Mouse (Mus musculus): ENCODE measurements at regions not wholly inside any gene's neighbourhood (a gene's known extent, or its start where the extent isn't known, plus 50 kb on each side); places are given as distances from the start of the nearest gene placed in this dataset.

DNA sequence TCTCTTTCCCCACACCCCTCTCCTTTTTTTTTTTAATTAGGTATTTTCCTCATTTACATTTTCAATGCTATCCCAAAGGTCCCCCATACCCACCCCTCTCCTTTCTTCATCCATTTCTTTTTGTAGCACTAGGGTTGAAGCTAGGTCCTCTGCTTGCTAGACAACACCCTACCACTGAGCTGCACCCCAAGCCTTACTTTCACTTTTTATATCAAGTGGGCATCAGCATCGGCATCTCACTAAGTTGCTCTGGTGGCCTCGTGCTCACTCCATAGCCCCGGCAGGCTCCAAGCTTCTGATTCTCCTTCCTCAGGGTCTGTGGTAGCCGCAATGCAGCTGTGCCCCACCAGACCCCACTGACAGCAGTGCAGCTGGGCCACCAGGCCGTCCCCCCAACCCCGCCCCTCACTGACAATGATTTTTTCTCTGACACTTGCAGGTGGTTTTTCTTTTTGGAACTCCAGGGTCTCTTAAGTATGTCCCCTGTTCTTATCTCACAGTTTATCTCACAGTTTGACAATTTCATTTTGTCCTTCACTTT lies 77.5 kb downstream of the Nufip1 start:
- DNase-seq, result no peak

DNA sequence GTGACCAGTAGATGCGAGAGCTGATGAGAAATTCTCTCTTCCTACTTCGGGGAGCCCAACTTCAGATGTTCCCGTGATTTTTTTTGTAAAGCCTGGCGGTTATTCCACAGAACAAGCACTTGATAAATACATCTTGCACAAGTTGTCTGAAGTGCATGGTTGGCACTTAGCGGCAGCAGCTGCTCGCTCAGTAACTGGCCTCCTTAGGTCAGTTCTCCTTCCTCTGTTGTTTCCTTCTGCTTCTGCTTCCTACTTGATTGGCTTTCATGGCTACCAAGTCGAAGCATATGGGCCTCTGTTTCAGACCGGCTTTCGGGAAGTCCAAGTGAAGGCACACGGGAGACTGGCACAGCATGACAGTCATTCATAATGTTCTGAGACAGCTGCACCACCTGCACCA lies 84.6 kb downstream of the Nufip1 start:
- DNase-seq, result no peak

DNA sequence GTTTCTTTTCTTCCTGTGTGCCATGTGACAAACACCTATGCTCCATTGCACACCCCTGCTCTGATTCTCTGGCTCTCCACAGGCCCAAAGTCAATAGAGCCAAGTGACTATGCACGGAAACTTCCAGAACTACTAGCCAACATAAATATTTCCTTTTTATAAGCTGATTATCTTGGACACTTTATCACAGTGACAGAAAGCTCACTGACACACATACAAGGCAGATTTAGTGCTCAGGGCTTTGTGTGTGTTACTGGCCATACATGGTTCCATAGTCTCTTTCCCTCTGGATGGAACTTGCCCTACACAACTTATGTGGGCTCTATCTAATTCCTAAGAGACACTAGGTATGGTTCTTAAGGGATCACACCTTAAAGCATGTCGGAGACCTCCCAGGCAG lies 86.7 kb downstream of the Nufip1 start:
- no peak for DNase-seq

DNA sequence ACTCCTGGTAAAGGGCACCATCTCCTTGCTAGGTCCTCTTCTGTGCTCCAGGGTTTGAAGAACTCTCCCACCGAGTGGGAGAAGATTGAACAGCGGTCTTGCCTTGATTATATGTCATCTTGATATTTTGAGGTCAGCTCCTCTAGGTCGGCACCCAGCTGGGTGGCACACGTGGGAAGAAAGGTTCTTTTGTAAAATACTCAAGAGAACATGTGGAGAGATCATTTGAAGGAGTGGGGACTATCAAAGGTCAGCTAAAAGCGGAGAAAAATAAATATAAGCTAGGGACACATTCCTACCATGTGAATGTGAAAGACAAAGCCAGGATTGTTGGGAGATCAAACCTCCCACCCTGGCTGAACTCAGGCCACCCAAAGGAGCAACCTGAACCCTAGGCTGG lies 87.7 kb downstream of the Nufip1 start:
- no peak for DNase-seq

DNA sequence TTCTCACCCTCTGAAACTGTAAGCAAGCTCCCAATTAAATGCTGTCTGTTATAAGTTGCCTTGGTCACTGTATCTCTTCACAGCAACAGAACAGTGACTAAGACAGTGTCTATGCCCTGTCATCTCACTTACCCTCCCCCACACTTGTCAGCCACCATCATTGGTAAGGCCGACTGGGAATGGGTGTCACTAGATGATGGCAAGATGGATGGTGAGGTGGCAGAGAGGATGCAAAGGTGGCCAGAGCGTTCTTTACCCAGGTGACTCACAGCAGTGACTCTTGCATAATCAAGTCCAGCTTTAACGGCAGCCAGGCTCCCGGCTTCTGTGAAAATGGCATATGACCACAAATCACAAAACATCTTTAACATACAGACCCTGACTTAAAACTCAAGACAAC lies 91.9 kb downstream of the Nufip1 start:
- no peak for DNase-seq

DNA sequence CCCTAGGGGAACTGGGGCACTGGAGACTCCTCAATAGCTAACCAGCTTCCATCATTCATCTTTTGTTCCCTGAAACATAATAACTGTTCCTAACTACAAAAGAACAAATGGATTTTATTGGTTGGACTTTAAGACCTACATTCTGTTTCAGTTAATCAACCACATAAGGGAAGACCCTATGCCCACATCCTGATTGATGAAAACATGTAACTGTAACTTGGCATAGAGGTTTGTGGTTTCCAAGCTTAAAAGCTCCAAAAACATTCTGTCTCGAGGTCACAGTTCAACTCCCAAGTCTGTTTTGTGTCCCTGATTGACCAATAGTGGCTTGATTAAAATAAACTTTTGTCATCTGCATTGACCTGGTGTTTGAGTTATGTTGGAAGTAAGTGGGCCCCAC lies 92.4 kb downstream of the Nufip1 start:
- no peak for DNase-seq

DNA sequence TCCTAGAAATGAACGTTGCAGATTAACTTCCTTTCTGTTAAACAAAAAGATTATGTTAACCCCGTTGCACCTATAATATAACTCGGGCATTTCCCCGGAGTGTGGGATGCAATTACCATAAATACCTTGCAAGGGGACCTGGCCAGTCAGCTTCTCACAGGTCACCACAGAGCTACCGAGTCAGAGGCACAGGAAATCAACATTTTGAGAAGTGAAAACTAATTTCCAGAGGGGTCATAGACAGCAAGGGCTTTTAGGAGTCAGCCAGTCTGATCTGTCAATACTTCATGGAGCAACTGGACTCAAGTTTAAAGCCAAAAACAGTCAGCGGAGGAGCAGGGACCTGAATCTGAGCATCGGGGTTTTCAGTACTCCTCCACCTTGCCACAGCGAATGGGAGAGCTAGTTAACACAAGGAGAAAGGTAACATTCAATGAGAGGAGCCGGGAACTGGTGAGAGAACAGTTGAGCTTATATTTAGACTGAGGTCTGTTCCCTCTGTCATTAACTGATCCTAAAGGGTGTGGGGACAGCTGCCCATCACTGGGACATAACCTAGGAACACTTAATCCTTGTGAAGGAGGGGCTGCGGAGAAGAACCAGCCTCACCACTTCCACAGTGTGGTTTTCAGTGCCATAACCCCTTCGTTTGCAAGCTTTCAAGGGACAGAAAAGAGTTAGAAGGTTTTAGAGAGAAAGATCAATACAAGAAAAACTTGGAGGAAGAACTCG lies 105.9 kb downstream of the Nufip1 start:
- DNase-seq, result no peak

DNA sequence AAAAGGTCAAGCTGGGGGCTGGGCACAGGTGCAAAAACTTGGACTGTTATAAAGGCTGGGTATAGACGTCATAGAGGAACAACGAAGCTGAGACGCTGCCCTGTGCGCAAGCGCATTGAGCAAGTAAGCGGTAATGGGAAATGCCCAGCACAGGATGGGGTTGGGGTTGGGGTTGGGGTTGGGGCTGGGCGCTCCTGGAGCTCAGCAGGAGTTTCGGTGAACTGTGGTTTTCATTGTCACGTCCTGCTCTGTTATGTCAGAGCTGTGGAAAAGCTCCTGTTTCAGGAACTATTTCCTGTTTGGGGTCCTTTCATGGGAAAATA lies 106.4 kb downstream of the Nufip1 start:
- DNase-seq, result peak; percentile 11

DNA sequence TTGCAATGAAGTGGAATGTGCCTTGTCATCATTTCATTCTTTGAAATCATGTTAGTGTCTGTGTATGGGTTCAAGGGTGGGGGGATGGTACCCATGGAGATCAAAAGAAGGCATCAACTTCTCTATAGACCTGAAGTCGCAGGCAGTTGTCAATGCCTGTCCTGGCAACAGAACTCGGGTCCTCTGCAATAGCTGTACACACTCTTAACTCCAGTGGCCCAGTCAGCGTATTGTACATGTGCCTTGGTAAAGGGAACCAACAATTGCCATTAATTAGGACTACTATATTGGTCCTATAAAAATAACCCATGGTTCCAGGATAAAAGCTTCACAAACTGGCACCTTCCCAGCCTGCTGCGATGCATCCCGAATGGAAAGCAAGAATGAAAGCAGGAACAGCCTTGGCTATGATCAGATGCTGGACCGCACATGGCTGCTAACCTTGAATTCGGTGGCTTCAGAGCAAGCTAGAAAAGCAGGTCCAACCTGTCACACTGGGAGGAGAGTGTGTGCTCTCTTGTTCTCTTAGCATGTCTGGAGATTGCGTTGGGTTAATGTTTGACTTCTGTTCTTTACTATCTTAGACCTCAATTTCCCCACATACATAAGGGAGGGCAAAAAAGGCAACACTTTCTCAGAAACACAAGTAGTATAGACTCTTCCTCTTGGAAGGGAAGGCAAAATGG lies 107.0 kb downstream of the Nufip1 start:
- DNase-seq, result no peak

DNA sequence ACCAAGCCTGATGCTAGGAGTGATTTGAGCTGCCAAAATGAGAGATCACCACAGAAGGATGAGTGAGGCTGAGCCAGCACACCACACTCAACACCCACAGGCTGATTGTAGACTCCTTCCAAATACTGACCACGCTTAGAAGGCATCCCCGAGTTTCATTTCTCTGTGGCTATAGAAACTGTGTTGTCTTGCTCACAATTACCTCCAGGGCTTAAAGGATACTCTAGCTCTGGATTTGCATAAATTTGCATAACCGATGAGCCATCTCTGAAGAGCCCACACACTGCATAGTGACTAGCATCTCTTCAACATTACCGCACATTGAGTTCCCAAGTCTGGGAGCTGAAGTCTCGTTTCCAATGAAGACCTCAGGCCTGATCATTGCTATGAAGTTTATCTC lies 110.3 kb downstream of the Nufip1 start:
- no peak for DNase-seq

DNA sequence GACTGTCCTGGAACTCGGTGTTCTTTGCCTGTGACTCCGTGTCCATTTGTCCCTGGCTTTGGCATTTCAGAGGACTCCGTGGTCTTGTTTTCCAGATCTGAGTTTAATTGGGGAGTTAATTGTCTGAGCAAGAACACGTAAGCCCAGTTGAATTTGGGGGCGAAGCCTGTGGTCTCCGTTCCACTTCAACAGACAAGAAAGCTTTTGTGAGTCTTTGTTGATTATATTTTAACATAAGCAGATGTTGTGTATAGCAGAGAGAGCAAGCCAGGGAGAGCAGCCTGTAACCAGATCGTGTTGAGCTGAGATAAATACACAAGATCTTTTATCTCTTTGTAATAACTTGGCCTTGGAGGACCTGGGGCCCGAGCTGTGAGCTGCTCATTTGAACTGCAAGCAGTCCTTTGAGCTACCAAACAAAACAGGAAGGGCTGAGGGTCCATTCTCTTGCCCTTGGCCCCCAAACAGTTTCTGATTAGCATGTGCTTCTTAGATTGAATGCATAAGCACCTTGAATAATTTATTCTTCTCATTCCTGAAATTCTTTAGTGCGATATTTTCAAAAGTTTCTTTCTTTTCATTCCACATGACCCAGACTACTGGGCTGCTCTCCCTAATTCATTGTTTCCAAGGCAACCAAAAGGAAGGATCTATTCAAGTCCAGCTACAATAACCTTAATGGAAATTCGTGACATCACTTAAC lies 111.1 kb downstream of the Nufip1 start:
- no peak for DNase-seq

DNA sequence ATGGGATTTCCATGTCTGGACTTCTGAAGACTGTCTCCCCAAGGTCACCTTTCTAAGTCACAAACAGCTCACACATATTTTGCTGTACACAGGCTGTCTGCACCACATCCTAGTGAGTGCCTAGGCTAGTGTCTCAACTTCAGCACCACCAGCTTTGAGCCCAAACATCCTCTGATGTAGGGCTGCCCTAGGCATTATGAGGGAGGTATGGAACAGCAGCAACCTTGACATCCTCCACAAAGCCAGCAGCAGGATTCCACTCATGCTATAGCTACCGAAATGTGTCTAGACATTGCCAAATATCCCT lies 111.6 kb downstream of the Nufip1 start:
- DNase-seq, result no peak

DNA sequence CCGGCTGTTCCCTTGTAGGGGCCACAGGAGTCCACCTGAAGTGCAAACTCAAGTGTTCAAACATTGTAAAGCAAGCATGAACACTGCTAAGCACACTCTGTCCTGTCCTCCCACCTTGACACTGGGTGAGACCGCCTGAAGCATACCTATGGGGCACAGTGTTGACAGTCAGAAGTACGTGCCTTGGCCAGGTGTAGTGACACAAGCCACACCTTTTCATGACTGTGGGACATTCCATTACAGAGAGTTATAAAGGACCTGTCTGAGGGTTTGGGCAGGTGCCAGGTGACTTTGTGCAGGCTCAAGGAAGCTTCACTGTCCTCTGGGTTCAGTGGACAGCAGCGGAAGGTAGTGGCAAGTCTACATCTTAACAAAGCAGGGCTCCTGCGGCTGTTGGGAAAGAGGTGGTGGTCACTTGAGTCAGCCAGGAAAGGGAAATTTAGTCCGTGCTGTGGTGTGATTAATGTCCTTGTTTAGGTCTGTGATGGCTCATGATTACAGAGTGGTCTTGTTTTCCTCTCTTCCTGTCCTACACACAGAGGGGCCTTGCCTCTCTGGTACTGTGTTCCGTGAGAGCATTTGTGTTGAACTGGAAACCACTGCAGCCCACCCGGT lies 112.5 kb downstream of the Nufip1 start:
- peak; percentile 47 for DNase-seq

DNA sequence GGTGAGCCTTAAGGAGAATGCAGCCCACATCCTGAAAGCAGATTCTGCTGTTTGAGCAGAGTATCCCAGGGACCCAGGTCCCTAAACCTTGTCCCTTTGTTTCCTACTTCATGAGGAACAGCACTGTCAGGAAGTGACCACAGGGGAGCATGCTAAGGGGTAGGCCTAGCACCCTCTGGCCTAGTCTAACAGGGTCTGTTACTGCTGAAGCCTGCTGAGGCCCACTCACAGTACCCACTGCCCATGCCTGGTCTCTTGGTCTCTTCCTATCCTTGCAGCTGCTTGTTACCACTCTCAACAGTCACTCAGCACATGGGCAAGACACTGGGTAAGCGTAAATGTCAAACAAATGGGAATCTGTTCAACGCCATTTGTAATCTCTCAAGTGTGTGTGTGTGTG lies 113.2 kb downstream of the Nufip1 start:
- no peak for DNase-seq

DNA sequence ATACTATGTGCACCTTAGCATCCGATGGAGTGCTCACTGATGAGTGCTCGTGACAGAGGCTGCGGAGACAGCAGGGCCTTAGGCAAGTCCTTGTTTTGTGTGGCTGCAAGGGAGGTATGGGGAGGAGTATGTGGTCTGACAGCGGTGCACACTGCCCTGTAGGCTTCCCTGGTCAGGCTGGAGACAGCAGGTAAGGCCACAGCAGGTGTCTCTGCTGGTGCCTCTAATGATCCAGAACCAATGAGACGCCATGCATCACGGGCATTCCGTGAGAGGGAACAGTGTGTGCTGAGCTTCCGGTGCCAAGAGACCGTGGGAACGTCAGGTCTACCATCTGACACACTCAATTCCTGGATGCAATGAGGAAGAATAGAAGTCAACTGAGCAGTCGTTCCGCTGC lies 114.8 kb downstream of the Nufip1 start:
- no peak for DNase-seq

DNA sequence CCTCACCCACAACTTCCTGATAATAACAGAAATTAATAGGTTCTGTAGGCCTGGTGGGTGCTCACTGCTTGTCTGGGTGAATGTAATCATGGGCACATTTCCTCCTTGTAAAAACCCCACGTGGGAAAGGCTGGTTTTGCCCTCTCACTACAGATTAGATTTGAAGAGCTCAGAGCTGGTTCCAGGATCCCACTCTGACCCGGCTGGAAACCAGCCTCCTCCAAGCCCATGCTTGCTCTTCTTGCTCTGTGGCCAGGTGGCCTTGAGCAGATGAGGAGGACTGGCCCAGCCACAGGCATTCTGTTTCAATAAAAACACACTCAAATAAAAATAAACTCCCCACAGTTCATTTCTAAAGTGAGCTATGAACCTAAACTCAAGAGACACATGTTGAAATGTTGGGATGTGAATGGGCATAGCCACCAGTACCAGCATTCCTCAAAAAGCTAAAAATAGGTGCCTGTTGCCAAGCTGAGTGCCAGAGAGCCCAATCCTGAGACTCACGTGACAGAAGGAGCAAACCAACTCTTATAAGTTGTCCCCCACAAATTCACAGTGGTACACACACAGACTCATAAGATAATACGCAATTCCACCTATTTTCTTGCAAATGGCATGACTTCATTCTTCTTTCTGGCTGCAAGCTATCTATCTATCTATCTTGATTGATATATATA lies 116.1 kb downstream of the Nufip1 start:
- DNase-seq, result no peak

DNA sequence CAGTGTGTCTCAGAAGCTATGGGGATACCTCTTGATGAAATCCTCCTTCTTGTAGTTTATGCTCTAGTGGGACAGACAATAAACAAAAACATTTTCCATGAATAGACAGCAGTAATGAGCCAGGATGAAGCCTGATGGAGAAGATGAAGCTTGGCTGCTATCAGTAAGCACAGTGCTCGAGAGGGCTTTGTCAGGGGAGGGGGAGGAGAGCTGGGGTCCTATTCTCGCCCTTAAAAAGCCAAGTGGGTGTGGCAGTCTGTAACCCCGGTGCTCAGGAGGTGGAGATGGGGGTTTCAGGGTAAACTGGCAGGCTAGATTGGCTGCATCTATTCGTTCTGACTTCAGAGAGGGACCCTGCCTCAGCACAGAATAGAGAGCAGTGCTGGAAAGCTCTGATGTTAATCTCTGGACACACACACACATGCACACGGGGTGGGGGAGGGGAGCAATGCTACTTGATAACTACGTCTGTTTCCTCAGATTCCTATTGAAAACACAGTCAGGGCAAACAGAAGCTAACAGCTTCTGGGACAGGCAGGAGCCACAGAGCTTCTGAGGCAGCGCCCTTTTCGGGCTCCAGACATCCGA lies 118.4 kb downstream of the Nufip1 start:
- DNase-seq, result no peak

DNA sequence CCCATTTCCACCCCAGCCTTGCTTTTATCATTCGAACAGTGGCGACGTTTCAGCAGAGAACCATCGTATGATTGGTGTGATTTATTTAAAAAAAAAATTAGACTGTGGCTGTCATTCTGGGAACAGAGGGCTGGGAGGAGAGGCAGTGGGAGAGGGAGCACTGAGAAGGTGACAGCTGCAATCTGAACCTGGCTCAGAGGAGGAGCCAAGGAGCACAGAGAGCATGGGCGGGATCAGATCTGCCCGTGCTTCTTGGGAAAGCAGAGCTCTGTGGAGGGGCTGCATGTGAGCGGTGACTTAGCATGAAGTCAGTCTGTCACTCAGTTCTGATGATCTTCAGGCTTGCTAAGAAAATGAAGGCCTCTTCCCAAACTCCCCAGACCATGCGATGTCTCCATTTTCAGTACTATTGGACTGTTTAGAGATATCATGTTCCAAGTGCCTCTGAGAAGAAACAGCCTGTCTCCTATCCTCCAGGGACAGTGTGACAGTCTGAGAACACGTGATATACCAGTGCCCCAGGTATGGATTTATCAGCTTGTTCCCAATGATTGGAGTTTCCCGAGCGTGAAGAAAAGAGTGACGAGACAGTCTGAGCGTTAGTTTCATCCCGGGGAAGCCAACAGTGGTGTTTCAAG lies 129.3 kb downstream of the Nufip1 start:
- DNase-seq, result no peak

DNA sequence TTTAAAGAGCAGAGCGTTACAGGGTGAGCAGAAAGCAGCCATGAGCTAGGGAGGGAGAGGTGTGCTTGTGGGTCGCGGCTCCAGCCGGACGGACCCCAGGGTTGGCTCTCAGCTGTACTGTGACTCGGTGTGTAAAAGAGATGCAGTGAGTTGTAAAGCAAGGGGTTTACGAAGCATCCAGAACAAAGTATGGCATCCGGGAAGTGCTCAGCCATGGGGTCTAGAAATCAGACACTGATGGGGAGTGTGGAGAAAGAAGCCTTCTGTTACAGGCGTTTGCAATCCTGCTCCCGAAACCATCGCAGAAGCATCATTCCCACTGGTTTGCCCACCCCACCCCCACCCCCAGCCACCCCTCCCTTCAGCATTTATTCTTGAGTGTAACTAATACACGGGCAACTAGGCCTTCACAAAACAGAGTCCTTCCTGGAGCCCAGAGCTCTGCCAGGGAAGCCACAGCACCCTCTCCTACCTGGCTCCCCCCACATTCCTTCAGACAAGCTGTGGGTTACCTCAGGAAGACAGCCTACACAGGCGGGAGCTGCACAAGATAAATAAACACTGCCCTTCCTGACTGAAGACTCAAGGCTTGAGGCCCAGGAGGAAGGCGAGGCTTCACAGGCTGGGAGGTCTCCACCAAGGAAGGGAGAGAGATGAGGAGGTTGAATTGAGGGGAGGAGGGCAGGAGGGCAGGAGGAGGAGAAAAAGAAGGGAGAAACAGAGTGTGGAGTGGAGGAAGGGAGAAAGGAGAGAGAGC lies 133.1 kb downstream of the Nufip1 start:
- DNase-seq, result no peak

DNA sequence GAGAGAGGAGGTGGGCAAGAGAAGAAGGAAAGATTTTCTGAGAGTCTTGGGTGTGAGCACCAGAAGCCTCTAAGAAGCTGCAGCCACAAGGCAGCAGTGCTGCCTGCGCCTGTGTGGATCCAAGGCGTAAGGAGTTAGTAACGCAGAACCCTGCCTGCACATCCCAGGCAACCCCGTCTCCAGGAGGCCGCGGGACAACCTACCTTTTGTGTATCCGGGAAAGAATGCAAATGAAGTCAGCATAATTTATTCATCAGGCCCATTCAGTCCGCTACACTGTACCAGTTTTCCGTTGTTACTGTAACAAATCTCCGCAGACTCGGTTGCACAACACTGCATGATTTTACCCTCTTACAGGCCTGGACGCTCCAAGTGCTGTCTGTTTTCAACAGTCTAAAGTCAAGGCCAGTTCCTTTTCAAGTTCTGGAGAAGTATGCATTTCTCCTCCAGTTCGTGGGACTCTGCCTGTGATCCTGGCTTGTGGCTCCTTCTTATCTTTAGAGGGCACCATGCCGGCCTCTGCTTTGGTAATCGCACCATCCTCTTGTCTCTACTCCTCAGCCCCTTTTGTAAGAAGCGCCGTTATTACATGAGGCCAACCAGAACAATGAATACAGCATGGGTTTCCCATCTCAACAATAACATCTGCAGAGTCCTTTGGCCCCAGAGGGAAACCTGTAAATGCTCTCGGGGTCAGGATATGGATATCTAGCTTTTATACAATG lies 133.8 kb downstream of the Nufip1 start:
- DNase-seq, result no peak

DNA sequence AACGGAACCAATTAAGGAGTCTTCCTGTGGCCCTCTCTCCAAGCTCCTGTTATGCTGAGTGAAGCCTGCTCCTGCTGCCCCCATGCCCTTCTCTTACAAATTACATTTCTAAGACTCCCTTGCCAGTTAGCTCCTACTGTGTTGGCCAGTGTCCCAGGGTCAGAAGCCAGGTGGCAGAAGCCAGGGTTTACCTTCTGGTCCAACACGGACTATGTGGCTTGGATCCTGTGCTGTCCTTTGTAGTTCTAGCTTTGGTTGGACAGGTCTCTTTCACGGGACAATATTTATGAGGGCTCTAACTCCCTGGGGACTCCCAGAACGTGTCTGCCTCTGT lies 134.3 kb downstream of the Nufip1 start:
- DNase-seq, result no peak

Data from lung, postnatal 14 days (tissue).